Mouse (Mus musculus) granulocyte monocyte progenitor cell, adult 5-6 weeks (primary cell): ENCODE measurements around the gene Rbms3. TPM values are rescaled to one million over a fixed set of nuclear protein-coding genes. Genes with fewer than 3 reads are reported as not detected.

Experiments used
- ATAC-seq: replicated peaks from 2 replicates; pipeline ENCODE4 v1.8.0; 2016; ENCODE audit warnings: mild to moderate bottlenecking, moderate TSS enrichment, inconsistent platforms; ENCODE audit not compliant: poor library complexity, severe bottlenecking
- total RNA-seq, 2 experiments: library from RNA; stranded (forward) in 1 of 2; stranded (reverse) in 1 of 2; fragments of 200-712, 200-1000 nt in 1 of 2; fragments of >200 nt in 1 of 2; fragmentation: Nextera tagmentation in 1 of 2; gene quantifications; 2 replicates each; pipeline ENCODE4 v1.2.3; 2014 to 2017

Gene Rbms3
- total RNA-seq (2014; fragmentation: Nextera tagmentation) (not detected in 2 replicates), total RNA-seq (2017) (not detected in 2 replicates)

DNA sequence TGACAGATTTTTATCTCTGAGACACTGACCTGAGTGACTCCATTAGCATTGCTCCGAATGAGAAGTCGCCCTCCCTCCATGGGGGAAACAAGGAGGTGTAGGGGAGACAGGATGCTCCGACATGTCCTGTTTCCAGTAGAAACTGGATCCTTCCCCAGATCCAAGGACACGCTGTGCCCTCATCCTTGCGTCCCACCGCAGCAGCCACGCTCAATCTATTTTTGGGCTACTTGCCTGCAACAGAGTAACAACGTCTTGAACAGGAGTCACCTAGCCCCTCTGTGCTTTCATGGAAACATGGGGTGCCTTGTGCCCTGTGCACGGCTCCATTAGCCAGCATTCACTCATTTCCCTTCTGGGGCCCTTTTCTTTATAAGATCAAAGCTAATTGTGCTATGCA is at the start of gene Rbms3:
TSS of gene Rbms3 (minus strand) at position 143 of the 400 bp plus-strand sequence.
- ATAC-seq, result no peak

GRCm38 (mm10) chr9:117673311-117673710 is 43.6 kb upstream of the Rbms3 start:
- no peak for ATAC-seq

GRCm38 (mm10) chr9:117654626-117655025 is 24.9 kb upstream of the Rbms3 start:
- no peak for ATAC-seq

GRCm38 (mm10) chr9:117653641-117654040 is 23.9 kb upstream of the Rbms3 start:
- ATAC-seq, result no peak; the same call in 1 of the 2 replicates

DNA sequence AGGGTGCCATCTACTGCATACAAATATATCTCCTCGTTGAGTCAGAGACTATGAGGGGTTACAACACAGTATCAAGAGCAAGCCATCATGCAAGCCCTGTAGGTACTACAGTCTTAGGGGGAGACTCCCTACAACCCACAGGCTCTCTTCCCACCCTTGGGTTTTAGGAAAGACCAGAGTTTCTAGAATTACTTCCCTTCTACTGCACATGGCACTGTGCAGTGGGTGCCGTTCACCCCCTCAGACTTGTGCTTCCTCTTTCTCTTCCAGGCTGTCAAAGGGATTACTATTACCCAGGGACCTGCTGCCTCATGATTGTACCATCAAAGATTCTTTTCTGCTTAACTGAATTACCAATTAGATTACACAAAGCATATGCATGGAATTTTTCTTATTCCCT is 16.4 kb upstream of the Rbms3 start:
- peak; percentile 55 for ATAC-seq

GRCm38 (mm10) chr9:117641090-117641782 is 11.5 kb upstream of the Rbms3 start:
- no peak for ATAC-seq

DNA sequence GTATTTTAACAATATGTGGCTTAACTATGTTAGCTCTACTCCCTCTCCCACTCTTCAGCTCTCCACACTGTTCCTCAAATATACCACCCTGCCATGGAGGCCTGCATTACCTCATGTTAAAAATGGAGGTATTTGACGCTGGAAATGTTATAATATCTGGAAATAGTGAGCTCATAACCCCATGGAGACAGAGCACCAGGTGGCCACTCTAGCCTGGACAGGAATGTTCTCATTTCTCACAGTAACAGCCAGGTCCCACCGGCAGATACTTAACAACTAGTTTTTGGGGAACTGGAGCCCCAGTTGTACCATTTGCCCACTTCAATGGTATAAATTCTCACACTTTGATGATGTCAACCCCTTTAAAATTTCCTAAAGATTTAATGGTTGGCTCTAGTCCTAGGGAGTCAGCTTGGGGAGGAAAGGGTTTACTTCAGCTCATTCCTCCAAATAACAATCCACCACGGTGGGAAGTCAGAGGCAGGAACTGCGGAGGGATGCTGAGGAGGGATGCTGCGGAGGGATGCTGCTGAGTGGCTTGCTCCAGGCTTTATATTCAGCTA is 9.0 kb upstream of the Rbms3 start:
- no peak for ATAC-seq

- ATAC-seq, result no peak
These were observed 6.8 kb upstream of the Rbms3 start for GRCm38 (mm10) chr9:117636492-117636891.

- ATAC-seq, result no peak
These were observed 2.5 kb downstream of the Rbms3 start for GRCm38 (mm10) chr9:117627173-117627572.

GRCm38 (mm10) chr9:117600781-117601180 is 28.9 kb downstream of the Rbms3 start:
- ATAC-seq, result no peak

DNA sequence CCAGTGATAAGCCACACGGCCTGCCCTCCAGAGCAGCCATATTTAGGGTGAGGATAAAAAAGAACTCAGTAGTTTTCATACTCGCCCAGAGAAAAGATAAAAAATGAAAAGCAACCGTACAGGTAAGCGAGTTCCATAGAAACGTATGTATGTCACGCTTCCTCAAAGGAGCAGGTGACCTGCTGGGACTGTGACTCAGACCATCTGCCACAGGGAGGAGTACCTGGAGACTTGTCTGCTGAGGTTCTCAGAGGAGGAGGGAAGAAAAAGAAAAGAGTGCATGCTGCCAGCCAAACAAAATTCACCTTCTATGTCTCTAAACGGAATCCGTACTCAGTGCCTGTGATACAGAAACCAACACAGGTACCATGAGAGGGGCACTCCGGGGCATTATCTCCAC is 30.4 kb downstream of the Rbms3 start:
- no peak for ATAC-seq

DNA sequence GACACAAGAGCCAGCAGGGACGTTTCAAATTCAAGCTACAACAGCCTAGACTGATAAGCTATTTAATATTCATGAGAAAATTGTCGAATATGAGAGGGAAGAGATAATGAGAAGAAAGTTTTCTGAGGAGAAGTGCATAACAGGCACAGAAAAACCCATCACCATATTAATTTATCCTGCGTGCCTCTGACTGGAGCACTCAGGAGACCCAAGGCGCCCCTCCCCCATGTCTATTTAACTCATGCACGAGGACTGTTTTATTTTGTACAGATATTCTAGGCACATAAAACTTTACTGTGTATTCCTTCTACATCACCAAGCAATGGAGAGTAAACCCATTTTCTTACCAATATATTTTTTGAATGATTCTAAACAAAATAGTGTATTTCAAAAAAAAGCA is 33.6 kb downstream of the Rbms3 start:
- no peak for ATAC-seq

DNA sequence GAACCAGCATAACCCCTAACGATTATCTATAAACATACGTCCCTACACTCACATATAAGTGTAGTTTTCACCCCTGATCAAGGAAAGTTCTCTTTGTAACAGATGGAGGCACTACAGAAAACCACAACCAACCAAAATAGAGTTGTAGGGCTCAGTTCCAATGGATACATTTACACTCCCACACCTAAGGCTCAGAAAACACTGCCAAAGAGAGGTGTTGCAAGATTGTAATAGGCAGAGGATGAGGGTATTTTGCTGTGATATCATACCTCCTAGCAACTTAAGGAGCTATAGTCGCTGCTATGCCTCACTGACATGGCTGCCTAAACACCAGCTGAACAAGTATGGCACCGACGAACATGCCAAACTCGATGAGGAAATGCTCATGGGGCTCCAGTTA is 44.4 kb downstream of the Rbms3 start:
- ATAC-seq, result no peak

- ATAC-seq, result no peak
These were observed 46.1 kb downstream of the Rbms3 start for GRCm38 (mm10) chr9:117583638-117584037.

DNA sequence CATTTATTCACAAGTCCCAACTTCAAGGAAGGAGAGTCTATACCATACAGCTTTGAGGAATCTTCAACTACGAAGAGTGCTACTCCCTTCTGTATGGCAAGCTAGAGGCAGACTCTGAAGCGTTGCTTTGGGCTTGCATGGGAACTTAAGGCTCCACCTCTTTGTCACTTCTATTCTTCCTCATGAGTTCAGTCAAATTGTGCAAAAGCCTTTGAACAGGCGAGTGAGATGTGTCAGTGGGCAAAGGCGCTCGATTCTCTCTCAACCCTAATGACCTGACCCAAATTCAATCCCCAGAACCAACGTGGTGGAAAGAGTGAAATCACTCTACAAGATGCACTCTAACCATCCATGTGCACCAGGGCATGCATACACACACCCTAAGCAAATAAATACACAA is 47.1 kb downstream of the Rbms3 start:
- ATAC-seq, result no peak

GRCm38 (mm10) chr9:117571186-117571855 is 58.4 kb downstream of the Rbms3 start:
- ATAC-seq, result no peak

DNA sequence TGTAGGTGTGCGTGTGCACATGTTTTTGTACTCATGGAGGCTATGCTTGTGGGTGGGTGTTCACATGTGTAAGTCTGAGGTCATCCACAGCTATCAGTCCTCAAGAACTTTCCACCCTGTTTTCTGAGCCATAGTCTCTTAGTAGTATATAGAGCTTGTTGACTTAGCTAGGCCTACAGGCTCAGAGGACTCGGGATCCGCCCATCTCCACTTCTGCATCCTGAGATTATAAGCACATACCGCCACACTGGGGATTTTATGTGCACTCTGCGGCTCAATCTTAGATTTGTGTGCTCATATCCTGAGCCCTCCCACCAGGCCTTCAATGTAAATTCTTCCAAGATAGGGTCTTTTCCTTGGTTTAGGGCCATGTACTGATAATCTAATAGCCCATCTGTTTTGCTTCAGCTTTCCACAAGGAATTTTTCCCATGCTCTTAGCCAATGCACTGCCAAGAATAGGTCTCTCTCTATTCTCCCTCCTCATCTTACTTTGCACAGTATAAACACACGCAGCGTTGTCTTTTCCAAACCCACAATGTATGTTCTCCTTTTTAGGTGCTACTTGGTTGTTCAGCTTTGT is 59.4 kb downstream of the Rbms3 start:
- ATAC-seq, result no peak

GRCm38 (mm10) chr9:117566293-117566692 is 63.4 kb downstream of the Rbms3 start:
- ATAC-seq, result no peak

GRCm38 (mm10) chr9:117558562-117558961 is 71.2 kb downstream of the Rbms3 start:
- ATAC-seq, result no peak

DNA sequence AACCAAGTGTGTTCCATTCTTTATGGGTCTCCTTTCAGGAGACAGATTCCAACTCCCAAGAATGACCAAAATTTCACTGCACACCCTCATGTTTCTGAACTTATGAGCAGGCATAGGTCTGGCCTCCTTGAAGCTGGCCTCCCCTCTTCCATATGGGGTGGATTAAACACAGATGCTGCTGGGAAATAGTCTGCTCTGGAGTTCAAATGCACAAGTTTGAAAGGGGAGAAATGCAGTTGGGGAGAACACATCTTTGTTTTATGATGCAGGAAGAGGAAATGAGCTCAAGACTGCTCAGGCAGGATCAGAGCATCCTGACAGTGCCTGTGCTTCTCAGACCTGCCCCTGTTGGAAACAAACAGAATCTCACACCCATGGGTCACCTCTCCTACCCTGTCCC is 75.4 kb downstream of the Rbms3 start:
- ATAC-seq, result no peak

DNA sequence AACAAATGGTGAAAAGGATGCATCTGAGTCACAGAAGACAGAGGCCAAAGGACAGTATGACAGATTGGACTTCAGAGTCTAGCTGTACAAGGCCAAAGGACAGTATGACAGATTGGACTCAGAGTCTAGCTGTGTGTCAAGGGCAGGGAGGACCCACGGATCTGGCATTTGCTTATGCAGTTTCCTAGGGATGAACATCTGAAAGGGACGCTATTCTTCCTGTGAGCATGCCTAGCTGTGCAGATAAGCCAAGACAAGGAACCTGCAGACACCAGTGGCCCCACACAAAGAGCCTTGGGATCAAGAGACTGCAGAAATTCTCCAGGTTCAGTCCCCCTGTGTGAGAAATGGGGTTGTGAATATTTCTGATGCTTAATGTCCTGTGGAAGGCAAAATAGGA is 100.4 kb downstream of the Rbms3 start:
- ATAC-seq, result no peak
